9 mouse cellular contexts compared by ENCODE assay signal in genomic region chr11:3903046-3903445, GRCm38 (mm10). TPM values are rescaled to one million over a fixed set of nuclear protein-coding genes. Genes with fewer than 3 reads are reported as not detected.
DNase-seq lines count a peak whose midpoint lies in the region; ATAC-seq lines count a peak whose summit lies in the region.
"Had no signal": no experiment of that assay in that cellular context is flagged by ENCODE, and none has a peak within 500 bp of the region (broad histone marks: within the 10 kb centered on the region; RNA-seq: fewer than 3 reads in every experiment).

No protein-coding gene starts in this region.

- 77% methylated on average over 5 of the region's 5 CpGs for WGBS in neural tube, embryonic 15.5 days
- 84% methylated on average over 5 of the region's 5 CpGs for WGBS in midbrain, embryonic 14.5 days

- no peak overlapping the region for H3K9ac ChIP-seq in neural tube, embryonic 15.5 days (replicated peaks)
- H3K9ac ChIP-seq in midbrain, embryonic 14.5 days (replicated peaks; ENCODE audit: low read length): no peak overlapping the region

- no peak overlapping the region for H3K27ac ChIP-seq in neural tube, embryonic 15.5 days (replicated peaks)
- no peak overlapping the region for H3K27ac ChIP-seq in midbrain, embryonic 14.5 days (replicated peaks; ENCODE audit: low read depth, low read length)

- no peak overlapping the region for H3K4me2 ChIP-seq in neural tube, embryonic 15.5 days
- no peak overlapping the region for H3K4me2 ChIP-seq in midbrain, embryonic 14.5 days (ENCODE audit: low read length)

- H3K27me3 ChIP-seq in neural tube, embryonic 15.5 days (replicated peaks): no peaks in the 10 kb centered on the region
- no peaks in the 10 kb centered on the region for H3K27me3 ChIP-seq in midbrain, embryonic 14.5 days (ENCODE audit: control insufficient read depth, insufficient read depth, low read length)

- no peak for DNase-seq in neural tube, embryonic 10.5 days (ENCODE audit: extremely low spot score, low spot score)
- DNase-seq in frontal cortex, postnatal 10 days (ENCODE audit: low spot score in 2 of 2): peak; percentile 60 to 76
- DNase-seq in kidney, postnatal 25 days: peak; percentile 95 to 98
- peak; percentile 93 for DNase-seq in lung, postnatal 25 days (ENCODE audit: low spot score)
- DNase-seq in thymus, postnatal 25 days: no peak
- DNase-seq in spleen, postnatal 36 days (ENCODE audit: low spot score in 2 of 2): no peak
- no peak for DNase-seq in midbrain, embryonic 14.5 days

- H3K9me3 ChIP-seq in neural tube, embryonic 15.5 days (replicated peaks): no peaks in the 10 kb centered on the region
- H3K9me3 ChIP-seq in midbrain, embryonic 14.5 days (ENCODE audit: control insufficient read depth, low read length): no peaks in the 10 kb centered on the region

- H3K4me3 ChIP-seq in neural tube, embryonic 15.5 days (replicated peaks): no peak overlapping the region
- H3K4me3 ChIP-seq in midbrain, embryonic 14.5 days (replicated peaks; ENCODE audit: low read depth, low read length): no peak overlapping the region

- peaks cover 35% of the 10 kb centered on the region for H3K36me3 ChIP-seq in neural tube, embryonic 15.5 days
- peaks cover 24% of the 10 kb centered on the region for H3K36me3 ChIP-seq in midbrain, embryonic 14.5 days (ENCODE audit: control insufficient read depth, insufficient read depth, low read length)

- peak; percentile 37; the same call in 1 of the 2 replicates for ATAC-seq in neural tube, embryonic 15.5 days (ENCODE audit: low FRiP score)
- ATAC-seq in midbrain, embryonic 14.5 days (ENCODE audit: low FRiP score, low TSS enrichment): no peak

- peaks cover 11% of the 10 kb centered on the region; the same call in 1 of the 2 replicates for H3K4me1 ChIP-seq in neural tube, embryonic 15.5 days
- H3K4me1 ChIP-seq in midbrain, embryonic 14.5 days (ENCODE audit: control insufficient read depth, insufficient read depth, low read length): no peaks in the 10 kb centered on the region

RNA-seq across cellular contexts. Expression of gene Dusp18, which starts 8.0 kb away (rescaled TPM):
- 21.9 and 22.2 TPM in 2 replicates for polyA plus RNA-seq in neural tube, embryonic 15.5 days (2015; fragmentation: Nextera tagmentation; extraction: Ambion mirVana)
- polyA plus RNA-seq in midbrain, embryonic 14.5 days (2014; fragmentation: Nextera tagmentation; extraction: Ambion mirVana): 33.7 and 38.1 TPM in 2 replicates

RNA-seq across cellular contexts. Expression of gene 4921536K21Rik, which starts 8.1 kb away (rescaled TPM):
- polyA plus RNA-seq in neural tube, embryonic 15.5 days (2015; fragmentation: Nextera tagmentation; extraction: Ambion mirVana): 0.38 and 0.49 TPM in 2 replicates
- 0.35 TPM in 1 of 2 replicates, not detected in the other for polyA plus RNA-seq in midbrain, embryonic 14.5 days (2014; fragmentation: Nextera tagmentation; extraction: Ambion mirVana)
- polyA plus RNA-seq: liver, embryonic 16.5 days had no signal

RNA-seq across cellular contexts. Expression of gene Slc35e4, which starts 11.4 kb away (rescaled TPM):
- polyA plus RNA-seq in neural tube, embryonic 15.5 days (2015; fragmentation: Nextera tagmentation; extraction: Ambion mirVana): 16.5 and 19.8 TPM in 2 replicates
- polyA plus RNA-seq in midbrain, embryonic 14.5 days (2014; fragmentation: Nextera tagmentation; extraction: Ambion mirVana): 10.8 and 14.5 TPM in 2 replicates

RNA-seq across cellular contexts. Expression of gene Tcn2, which starts 28.9 kb away (rescaled TPM):
- 24.6 and 31.4 TPM in 2 replicates for polyA plus RNA-seq in neural tube, embryonic 15.5 days (2015; fragmentation: Nextera tagmentation; extraction: Ambion mirVana)
- polyA plus RNA-seq in midbrain, embryonic 14.5 days (2014; fragmentation: Nextera tagmentation; extraction: Ambion mirVana): 11.7 and 21.2 TPM in 2 replicates

RNA-seq across cellular contexts. Expression of gene Osbp2, which starts 39.3 kb away (rescaled TPM):
- polyA plus RNA-seq in neural tube, embryonic 15.5 days (2015; fragmentation: Nextera tagmentation; extraction: Ambion mirVana): 28.8 and 33.9 TPM in 2 replicates
- polyA plus RNA-seq in midbrain, embryonic 14.5 days (2014; fragmentation: Nextera tagmentation; extraction: Ambion mirVana): 21.2 and 30.0 TPM in 2 replicates

Comparison
In these comparisons a context has a peak if more than half of its experiments do, and no peak if none do; other contexts are left out.
1. DNase-seq: peak in frontal cortex, postnatal 10 days (2 of 2), kidney, postnatal 25 days (2 of 2) and lung, postnatal 25 days (single experiment); none in neural tube, embryonic 10.5 days (single experiment), thymus, postnatal 25 days (single experiment), spleen, postnatal 36 days (0 of 2) and midbrain, embryonic 14.5 days (single experiment).